Mouse (Mus musculus) testis, adult 10 weeks (tissue): Measurements from ENCODE around the gene Fezf1. TPM values are rescaled to one million over a fixed set of nuclear protein-coding genes. Genes with fewer than 3 reads are reported as not detected.

Experiments
- polyA plus RNA-seq: library from polyadenylated mRNA; stranded (reverse); fragments of 350-450 nt; fragmentation: Illumina TruSeq; extraction: RNeasy Lipid Tissue Mini Kit (QIAGEN cat#74804); gene quantifications from one replicate; pipeline ENCODE4 v1.2.3, GENCODE M21; 2014; ENCODE audit warnings: low read depth, low replicate concordance

Gene Fezf1
- 0.08 TPM for polyA plus RNA-seq

GRCm38 (mm10) chr6:23248313-23249052 is at the start of gene Fezf1:
TSS of gene Fezf1 (minus strand) at chr6:23248362.

Other genes with a start within 250 kb of the Fezf1 start
- gene Aass, start 115.4 kb downstream of the Fezf1 start, polyA plus RNA-seq, result 3.4 TPM